Mouse (Mus musculus) forebrain, embryonic 12.5 days (tissue): ENCODE results near the gene Cemip. TPM values are rescaled to one million over a fixed set of nuclear protein-coding genes. Genes with fewer than 3 reads are reported as not detected.

Experiments used
- ATAC-seq: fragments of 200-750 bp; cut with Nextera tagmentation; 2 replicates; pipeline ENCODE4 v1.8.0; 2017; ENCODE audit warnings: moderate TSS enrichment; ENCODE audit not compliant: low FRiP score
- H3K27ac ChIP-seq: fragments of 300-500 bp; sonication (generic); 2 replicates; pipeline ENCODE4 v1.5.1; 2016; ENCODE audit warnings: mild to moderate bottlenecking
- H3K27me3 ChIP-seq: fragments of 300-500 bp; sonication (generic); 2 replicates; pipeline ENCODE4 v1.6.1; 2016; ENCODE audit warnings: mild to moderate bottlenecking
- H3K36me3 ChIP-seq: fragments of 300-500 bp; sonication (generic); replicated peaks from 2 replicates; pipeline ENCODE4 v1.6.1; 2016; ENCODE audit warnings: mild to moderate bottlenecking
- H3K4me1 ChIP-seq: fragments of 300-500 bp; sonication (generic); 2 replicates; pipeline ENCODE4 v1.6.1; 2016
- H3K4me2 ChIP-seq: fragments of 300-500 bp; sonication (generic); 2 replicates; pipeline ENCODE4 v1.6.1; 2016; ENCODE audit warnings: mild to moderate bottlenecking, moderate library complexity
- H3K4me3 ChIP-seq: fragments of 300-500 bp; sonication (generic); replicated peaks from 2 replicates; pipeline ENCODE4 v1.5.1; 2016; ENCODE audit warnings: mild to moderate bottlenecking
- H3K9ac ChIP-seq: fragments of 300-500 bp; sonication (generic); 2 replicates; pipeline ENCODE4 v1.6.1; 2016; ENCODE audit warnings: mild to moderate bottlenecking
- H3K9me3 ChIP-seq: fragments of 300-500 bp; sonication (generic); 2 replicates; pipeline ENCODE4 v1.6.1; 2016
- WGBS: fragments of 180-500 bp; shearing (Covaris S2); methylation state at CpG from one replicate; pipeline ENCODE4 v1.1.7; 2016; 5-methylcytosine and 5-hydroxymethylcytosine counted together
- polyA plus RNA-seq: library from polyadenylated mRNA; unstranded; fragments of >200 nt; fragmentation: Nextera tagmentation; extraction: Ambion mirVana; gene quantifications from 2 replicates; pipeline ENCODE4 v1.2.1, GENCODE M21; 2016

Cemip gene
- polyA plus RNA-seq, 1 experiment from 2014 or later, result 0.63 TPM

DNA sequence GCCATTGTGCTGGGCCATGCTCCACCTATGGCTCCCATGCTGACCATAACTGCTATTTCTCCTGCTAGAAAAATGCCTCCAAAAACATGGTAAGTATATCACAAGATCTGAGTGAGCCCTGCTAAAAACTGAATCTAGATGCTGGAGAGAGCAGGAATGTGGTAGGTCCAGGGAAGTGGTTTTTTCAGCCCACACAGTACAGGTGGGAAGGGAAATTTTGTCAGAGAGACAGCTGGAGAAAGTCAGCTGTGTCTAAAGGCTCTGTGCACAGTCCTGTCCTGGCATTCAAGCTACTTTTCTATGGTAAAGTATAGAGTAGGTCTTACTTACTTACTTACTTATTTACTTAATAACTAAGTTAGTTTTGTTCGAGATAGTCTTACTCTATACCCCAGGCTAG lies 71.3 kb downstream of the Cemip start:
- Histone ChIP-seq H3K4me3 (no peak overlapping the region), H3K9me3 (no peaks in the 10 kb centered on the region), H3K9ac (no peak overlapping the region), H3K27me3 (no peaks in the 10 kb centered on the region), H3K4me2 (no peak overlapping the region), H3K4me1 (0 out of 2 replicates have a peak, but pooled peaks cover 4% of the 10 kb centered on the region), H3K36me3 (no peaks in the 10 kb centered on the region), H3K27ac (no peak overlapping the region)
- no peak for ATAC-seq
- WGBS, result 74% methylated on average over 1 of the region's 1 CpGs

DNA sequence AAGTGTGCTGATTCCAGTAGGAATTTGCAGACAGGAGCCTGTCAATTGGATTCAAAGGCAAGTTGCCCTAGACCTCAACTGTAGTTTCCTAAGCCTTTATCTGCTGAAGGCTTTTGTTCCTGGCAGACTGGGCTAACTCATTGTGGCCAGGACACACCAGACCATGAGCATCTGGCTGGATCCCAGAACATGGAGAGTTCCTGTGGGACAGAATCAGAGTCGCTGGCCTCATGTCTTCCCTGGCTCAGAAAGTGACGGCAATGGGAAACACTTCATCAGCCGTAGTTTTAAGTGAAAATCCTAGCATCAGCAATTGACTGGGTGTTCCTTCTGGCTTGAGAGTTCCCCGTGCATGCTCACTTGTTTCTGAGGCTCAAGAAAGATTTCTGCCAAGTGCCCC lies 72.6 kb downstream of the Cemip start:
- no peak overlapping the region for H3K27ac ChIP-seq
- 88% methylated on average over 4 of the region's 4 CpGs for WGBS
- ATAC-seq, result no peak

DNA sequence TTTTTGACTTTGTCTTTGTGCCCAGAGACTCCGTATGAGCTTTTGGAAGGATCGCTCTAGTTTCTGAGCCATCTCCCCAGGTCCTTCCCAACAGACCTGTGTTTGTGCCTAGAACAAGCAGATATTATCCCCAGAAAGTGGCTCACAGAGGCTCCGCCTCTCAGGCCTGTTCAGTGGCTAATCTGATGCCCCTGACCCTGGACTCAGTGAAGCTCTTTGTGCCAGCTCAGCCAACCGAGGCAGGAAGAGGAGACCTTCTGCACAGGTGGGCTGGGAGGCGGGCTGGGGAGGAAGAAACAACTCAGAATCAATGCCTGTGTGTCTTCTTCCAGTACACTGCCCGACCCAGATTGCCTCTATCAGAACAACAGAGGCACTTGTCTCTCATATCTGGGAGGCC lies 81.9 kb downstream of the Cemip start:
- Histone ChIP-seq H3K36me3 (no peaks in the 10 kb centered on the region), H3K27ac (no peak overlapping the region), H3K9ac (no peak overlapping the region), H3K4me3 (no peak overlapping the region), H3K9me3 (no peaks in the 10 kb centered on the region), H3K4me2 (no peak overlapping the region), H3K27me3 (no peaks in the 10 kb centered on the region), H3K4me1 (0 out of 2 replicates have a peak, but pooled peaks cover 2% of the 10 kb centered on the region)
- 65% methylated on average over 6 of the region's 6 CpGs for WGBS
- ATAC-seq, result no peak

More for the DNA sequence above, 72.6 kb downstream of the Cemip start:
- Histone ChIP-seq H3K4me1 (0 out of 2 replicates have a peak, but pooled peaks cover 4% of the 10 kb centered on the region), H3K9me3 (no peaks in the 10 kb centered on the region), H3K27me3 (no peaks in the 10 kb centered on the region), H3K4me2 (no peak overlapping the region), H3K9ac (no peak overlapping the region), H3K4me3 (no peak overlapping the region), H3K36me3 (no peaks in the 10 kb centered on the region)

DNA sequence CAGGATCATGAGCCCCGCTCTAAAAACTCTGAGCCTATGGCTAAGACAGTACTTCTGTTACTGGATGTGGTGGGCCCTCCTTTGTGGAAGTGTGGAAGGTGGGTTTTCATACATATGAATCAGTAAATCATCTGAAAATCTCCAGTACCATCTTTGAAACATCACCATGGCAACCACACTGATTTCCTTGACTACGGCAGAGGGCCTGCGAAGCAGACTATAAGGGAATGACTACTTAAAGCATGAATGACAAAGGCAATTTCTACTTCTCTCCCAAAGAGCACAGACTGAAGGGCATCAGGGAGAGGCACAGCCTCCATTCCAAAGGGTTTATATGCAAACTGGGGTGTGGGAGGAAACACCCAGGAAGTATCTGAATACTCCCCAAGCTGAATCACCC lies 84.8 kb downstream of the Cemip start:
- H3K4me3 ChIP-seq, result no peak overlapping the region
- H3K4me2 ChIP-seq, result no peak overlapping the region
- no peak for ATAC-seq
- 0 out of 2 replicates have a peak, but pooled peaks cover 2% of the 10 kb centered on the region for H3K4me1 ChIP-seq
- H3K9ac ChIP-seq, result no peak overlapping the region
- H3K36me3 ChIP-seq, result no peaks in the 10 kb centered on the region
- no peaks in the 10 kb centered on the region for H3K27me3 ChIP-seq
- WGBS, result 70% methylated on average over 3 of the region's 3 CpGs
- no peaks in the 10 kb centered on the region for H3K9me3 ChIP-seq
- H3K27ac ChIP-seq, result no peak overlapping the region

DNA sequence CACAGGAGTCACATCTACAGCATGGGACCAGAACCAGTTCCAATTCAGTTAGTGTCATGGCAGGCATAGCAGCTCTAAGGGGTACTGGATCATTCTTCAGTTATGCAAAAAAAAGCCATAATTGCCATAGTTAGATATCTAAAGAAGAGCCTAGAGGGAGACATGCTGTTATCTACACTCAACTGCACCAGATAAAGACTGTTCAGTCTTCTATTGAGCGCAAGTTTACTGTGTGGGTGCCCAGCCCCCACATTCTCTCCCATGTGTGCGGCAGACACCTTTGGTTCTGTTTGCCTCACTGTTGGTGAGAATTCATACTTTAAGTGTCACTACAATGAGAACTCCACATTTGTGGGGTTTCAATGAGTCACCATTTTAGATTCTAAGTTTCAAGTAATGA lies 85.6 kb downstream of the Cemip start:
- H3K9ac ChIP-seq, result no peak overlapping the region
- no peaks in the 10 kb centered on the region for H3K36me3 ChIP-seq
- 0 out of 2 replicates have a peak, but pooled peaks cover 2% of the 10 kb centered on the region for H3K4me1 ChIP-seq
- no peak overlapping the region for H3K4me2 ChIP-seq
- H3K27ac ChIP-seq, result no peak overlapping the region
- no peaks in the 10 kb centered on the region for H3K9me3 ChIP-seq
- WGBS, result 98% methylated on average over 2 of the region's 2 CpGs
- H3K27me3 ChIP-seq, result no peaks in the 10 kb centered on the region
- no peak overlapping the region for H3K4me3 ChIP-seq
- ATAC-seq, result no peak

DNA sequence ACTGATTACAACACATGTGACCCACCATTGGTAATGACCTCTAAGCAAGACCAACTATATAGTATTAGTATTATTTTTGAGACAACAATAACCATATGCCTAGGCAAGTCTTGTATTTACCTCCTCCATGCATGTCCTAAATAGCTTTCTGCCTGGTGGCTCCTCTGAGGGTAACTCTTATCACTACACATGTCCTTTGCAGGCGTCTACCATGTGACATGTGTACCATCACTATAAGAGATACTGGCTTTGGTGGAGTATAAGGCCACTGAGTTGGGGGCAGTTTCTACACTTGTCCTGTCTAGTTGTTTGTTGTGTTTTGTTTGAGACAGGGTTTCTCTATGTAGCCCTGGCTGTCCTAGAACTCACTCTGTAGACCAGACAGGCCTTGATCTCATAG lies 86.7 kb downstream of the Cemip start:
- no peak overlapping the region for H3K9ac ChIP-seq
- no peaks in the 10 kb centered on the region for H3K36me3 ChIP-seq
- 0 out of 2 replicates have a peak, but pooled peaks cover 2% of the 10 kb centered on the region for H3K4me1 ChIP-seq
- no peak overlapping the region for H3K4me2 ChIP-seq
- no peak overlapping the region for H3K27ac ChIP-seq
- H3K27me3 ChIP-seq, result no peaks in the 10 kb centered on the region
- WGBS, result 85% methylated on average over 1 of the region's 1 CpGs
- H3K4me3 ChIP-seq, result no peak overlapping the region
- no peak for ATAC-seq
- H3K9me3 ChIP-seq, result no peaks in the 10 kb centered on the region

DNA sequence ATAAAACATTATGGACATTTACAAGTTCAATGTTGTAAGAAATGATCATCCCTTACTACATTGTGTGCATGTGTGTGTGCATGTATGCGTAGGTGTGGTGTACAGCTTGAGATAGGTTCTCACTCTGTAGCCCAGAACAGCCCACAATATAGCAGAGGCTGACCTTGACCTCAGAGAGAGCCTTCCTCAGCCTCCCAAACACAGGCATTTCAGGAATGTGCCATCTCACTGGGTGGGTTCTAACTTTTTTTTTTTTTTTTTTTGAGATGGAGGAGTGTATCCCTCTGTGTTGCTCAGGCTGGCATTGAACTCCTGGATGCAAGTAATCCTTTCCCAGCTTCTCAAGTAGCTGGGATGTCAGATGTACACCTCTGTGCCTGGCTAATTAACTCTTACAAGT lies 92.0 kb downstream of the Cemip start:
- H3K9me3 ChIP-seq, result no peaks in the 10 kb centered on the region
- no peak for ATAC-seq
- no peak overlapping the region for H3K9ac ChIP-seq
- no peaks in the 10 kb centered on the region for H3K36me3 ChIP-seq
- no peak overlapping the region for H3K4me3 ChIP-seq
- 97% methylated on average over 1 of the region's 1 CpGs for WGBS
- H3K4me1 ChIP-seq, result no peaks in the 10 kb centered on the region
- H3K4me2 ChIP-seq, result no peak overlapping the region
- H3K27me3 ChIP-seq, result no peaks in the 10 kb centered on the region
- H3K27ac ChIP-seq, result no peak overlapping the region

DNA sequence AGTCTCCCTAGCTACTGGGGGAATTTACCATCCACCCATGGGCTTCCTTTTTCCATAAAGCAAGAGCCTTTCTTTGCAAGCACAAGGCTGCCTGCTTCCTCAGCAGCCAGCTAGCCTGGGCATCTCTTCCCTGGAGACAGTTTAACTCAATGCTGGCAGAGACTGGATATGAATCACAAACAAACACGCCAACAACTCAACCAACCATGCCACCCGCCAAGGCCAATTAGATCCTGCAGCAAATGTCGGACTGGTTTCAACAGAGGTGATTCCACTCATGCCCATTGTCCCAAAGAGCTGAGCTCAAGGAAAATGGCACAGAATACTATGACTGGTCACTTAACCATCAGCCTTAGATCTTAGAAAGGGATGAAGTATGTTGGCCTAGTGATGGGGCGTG lies 97.0 kb downstream of the Cemip start:
- Histone ChIP-seq H3K9ac (no peak overlapping the region), H3K4me1 (no peaks in the 10 kb centered on the region), H3K4me2 (no peak overlapping the region), H3K36me3 (no peaks in the 10 kb centered on the region), H3K27me3 (no peaks in the 10 kb centered on the region; the same call in 1 of the 2 replicates), H3K9me3 (no peaks in the 10 kb centered on the region), H3K4me3 (no peak overlapping the region), H3K27ac (no peak overlapping the region)
- ATAC-seq, result no peak
- 92% methylated on average over 4 of the region's 4 CpGs for WGBS

DNA sequence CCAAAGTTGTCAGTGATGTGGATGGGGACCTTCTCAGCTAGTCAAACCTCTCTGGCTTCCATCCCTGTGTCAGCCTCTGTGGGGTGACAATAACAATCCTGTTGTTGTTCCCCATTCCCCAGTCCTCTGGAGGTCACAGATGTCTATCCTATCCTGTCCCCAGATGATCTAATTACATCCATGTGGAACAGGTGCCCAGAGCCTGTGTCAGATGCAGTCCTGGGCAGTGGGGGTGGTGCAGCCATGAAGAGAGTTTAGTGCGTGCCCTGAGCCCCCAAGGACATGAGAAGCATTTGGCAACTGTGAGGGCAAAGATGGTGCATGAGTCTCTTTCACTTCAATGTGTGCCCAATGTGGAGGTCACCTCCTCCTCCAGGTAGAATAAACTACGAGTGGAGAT lies 100.6 kb downstream of the Cemip start:
- Histone ChIP-seq H3K4me1 (no peaks in the 10 kb centered on the region), H3K27me3 (no peaks in the 10 kb centered on the region; the same call in 1 of the 2 replicates), H3K27ac (no peak overlapping the region), H3K4me2 (no peak overlapping the region), H3K4me3 (no peak overlapping the region), H3K36me3 (no peaks in the 10 kb centered on the region), H3K9me3 (no peaks in the 10 kb centered on the region), H3K9ac (no peak overlapping the region)
- 80% methylated on average over 2 of the region's 2 CpGs for WGBS
- ATAC-seq, result no peak

DNA sequence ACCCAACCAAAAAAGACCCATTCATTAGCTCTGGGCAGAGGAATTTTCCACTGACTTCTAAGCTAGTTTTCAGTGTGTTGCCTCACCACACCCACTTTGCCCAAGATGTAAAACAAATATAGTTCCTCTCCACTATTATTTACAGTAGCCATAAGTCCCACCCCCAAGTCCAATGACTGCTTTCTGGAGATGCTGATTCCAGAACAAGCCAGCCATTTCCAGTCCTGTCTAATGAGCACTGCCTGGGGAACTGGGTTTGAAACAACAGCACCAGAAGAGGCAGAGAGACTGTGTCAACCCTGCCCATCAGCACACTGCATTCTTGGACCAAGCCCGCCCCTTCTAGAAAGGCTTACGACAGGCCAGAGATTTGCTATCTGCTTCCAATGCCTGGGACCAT lies 103.7 kb downstream of the Cemip start:
- H3K36me3 ChIP-seq, result no peaks in the 10 kb centered on the region
- no peak overlapping the region for H3K9ac ChIP-seq
- ATAC-seq, result no peak
- H3K27me3 ChIP-seq, result no peaks in the 10 kb centered on the region; the same call in 1 of the 2 replicates
- H3K27ac ChIP-seq, result no peak overlapping the region
- H3K4me2 ChIP-seq, result no peak overlapping the region
- 89% methylated on average over 2 of the region's 2 CpGs for WGBS
- H3K4me3 ChIP-seq, result no peak overlapping the region
- no peaks in the 10 kb centered on the region for H3K4me1 ChIP-seq
- no peaks in the 10 kb centered on the region for H3K9me3 ChIP-seq

DNA sequence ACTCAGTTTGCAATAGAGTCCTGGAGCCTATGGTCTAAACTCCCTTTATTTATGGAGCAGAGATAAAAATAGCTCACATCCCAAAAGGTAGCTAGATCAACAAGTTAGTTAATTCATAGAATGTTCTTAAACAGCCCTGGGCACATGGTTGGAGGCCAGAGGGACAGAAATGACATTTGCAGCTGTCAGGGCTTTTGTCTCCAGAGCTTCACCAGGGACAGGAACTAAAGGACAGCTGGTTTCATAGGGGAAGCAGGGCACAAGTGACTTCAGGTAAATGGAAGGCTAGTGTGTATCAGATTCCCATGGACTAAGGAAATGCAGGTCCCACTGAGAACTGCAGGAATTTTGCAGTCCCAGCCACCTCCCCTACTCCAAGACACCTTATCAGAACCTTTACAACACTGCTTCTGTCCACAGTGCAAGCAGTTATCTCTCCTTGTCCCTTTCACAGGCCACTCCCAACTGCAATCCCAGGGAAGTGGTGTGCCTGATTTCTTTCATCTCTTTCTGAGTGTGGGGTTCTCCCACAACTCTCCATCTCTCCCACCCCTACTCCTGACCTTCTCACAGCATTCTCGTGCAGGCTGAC lies 107.3 kb downstream of the Cemip start:
- ATAC-seq, result no peak
- no peaks in the 10 kb centered on the region for H3K9me3 ChIP-seq
- no peak overlapping the region for H3K4me2 ChIP-seq
- H3K36me3 ChIP-seq, result no peaks in the 10 kb centered on the region
- H3K27me3 ChIP-seq, result no peaks in the 10 kb centered on the region
- 87% methylated on average over 1 of the region's 1 CpGs for WGBS
- H3K4me3 ChIP-seq, result no peak overlapping the region
- no peaks in the 10 kb centered on the region for H3K4me1 ChIP-seq
- no peak overlapping the region for H3K9ac ChIP-seq
- no peak overlapping the region for H3K27ac ChIP-seq

DNA sequence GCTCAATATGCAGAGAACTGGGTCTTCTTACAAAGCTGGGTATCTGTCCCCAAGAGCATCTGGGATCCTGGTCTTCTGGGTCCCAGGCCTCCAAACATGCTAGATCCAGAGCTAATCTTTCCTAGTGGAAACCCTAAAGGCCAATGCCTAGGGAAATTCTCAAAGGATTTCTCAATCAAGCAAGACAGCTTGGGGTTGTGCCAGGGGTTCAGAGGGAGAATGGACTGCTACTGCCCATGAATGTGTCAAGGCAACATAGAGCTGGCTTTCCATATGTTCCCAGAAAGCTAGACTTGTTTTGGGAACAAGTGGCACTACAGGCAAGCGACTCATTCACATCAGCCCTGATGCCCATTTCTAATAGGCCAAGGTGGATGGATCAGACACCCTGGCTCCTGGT lies 107.9 kb downstream of the Cemip start:
- ATAC-seq, result no peak
- H3K9ac ChIP-seq, result no peak overlapping the region
- no peaks in the 10 kb centered on the region for H3K36me3 ChIP-seq
- no peaks in the 10 kb centered on the region for H3K4me1 ChIP-seq
- H3K9me3 ChIP-seq, result no peaks in the 10 kb centered on the region
- H3K27ac ChIP-seq, result no peak overlapping the region
- no peak overlapping the region for H3K4me3 ChIP-seq
- 77% methylated on average over 1 of the region's 1 CpGs for WGBS
- no peaks in the 10 kb centered on the region for H3K27me3 ChIP-seq
- H3K4me2 ChIP-seq, result no peak overlapping the region

DNA sequence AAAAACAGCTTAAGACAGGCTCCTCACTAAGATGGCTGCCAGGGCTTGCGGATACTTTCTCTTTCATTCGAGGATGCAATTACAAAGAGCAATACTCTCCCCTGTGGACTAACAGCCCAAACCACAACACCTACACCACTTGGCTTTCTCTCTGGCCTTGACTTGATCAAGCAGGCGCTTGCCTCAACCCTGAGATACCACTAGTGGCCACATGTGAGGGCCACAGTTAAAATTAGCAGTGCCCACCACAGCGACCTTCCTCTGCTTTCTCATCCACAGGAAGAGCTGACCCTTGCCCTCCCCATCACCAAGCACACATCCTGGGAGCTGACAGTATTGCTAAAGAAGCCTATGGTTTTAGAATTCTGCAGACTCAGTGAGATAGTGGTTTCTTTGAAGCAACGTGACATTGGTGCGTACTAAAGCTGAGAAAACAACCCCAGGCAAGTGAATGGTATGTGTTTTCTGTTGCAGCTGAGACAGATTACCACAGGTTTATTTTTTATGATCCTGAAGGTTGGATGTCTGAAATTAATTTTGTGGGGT lies 109.8 kb downstream of the Cemip start:
- Histone ChIP-seq H3K9me3 (no peaks in the 10 kb centered on the region), H3K9ac (no peak overlapping the region), H3K27ac (no peak overlapping the region), H3K4me2 (no peak overlapping the region), H3K27me3 (no peaks in the 10 kb centered on the region), H3K4me1 (no peaks in the 10 kb centered on the region), H3K4me3 (no peak overlapping the region), H3K36me3 (no peaks in the 10 kb centered on the region)
- 85% methylated on average over 6 of the region's 6 CpGs for WGBS
- no peak for ATAC-seq
